8 mouse cellular contexts compared by ENCODE assay signal in genomic region chr6:52191860-52192550, GRCm38 (mm10). TPM values are rescaled to one million over a fixed set of nuclear protein-coding genes. Genes with fewer than 3 reads are reported as not detected.
DNase-seq lines count a peak whose midpoint lies in the region; ATAC-seq and TF ChIP-seq lines count a peak whose summit lies in the region.

No protein-coding gene starts in this region.

- H3K36me3 ChIP-seq in ES-E14 (ENCODE audit: control insufficient read depth, insufficient read depth, low read length, poor library complexity, severe bottlenecking), result no peaks in the 10 kb centered on the region
- H3K36me3 ChIP-seq in liver, embryonic 16.5 days (ENCODE audit: control insufficient read depth, insufficient read depth), result no peaks in the 10 kb centered on the region

- no peak overlapping the region for H3K27ac ChIP-seq in ES-E14 (ENCODE audit: insufficient read depth, low read depth, low read length, poor library complexity, severe bottlenecking)
- H3K27ac ChIP-seq in brown adipose tissue, adult 24 weeks (replicated peaks; ENCODE audit: low read depth, low read length), result peak overlapping the region; percentile 73
- H3K27ac ChIP-seq in liver, embryonic 16.5 days (ENCODE audit: low read length), result no peak overlapping the region

- in situ Hi-C loops in ES-E14 (cut with MboI; ENCODE audit: low sequenced_read_pairs in 2 of 2, unreplicated experiment in 2 of 2), result no loop called here

- DNase-seq in ES-E14 (ENCODE audit: low read depth, low spot score), result no peak
- peak; percentile 84 for DNase-seq in gastrocnemius, postnatal 25 days
- peak; percentile 93 for DNase-seq in neural tube, embryonic 10.5 days (ENCODE audit: extremely low spot score, low spot score)
- peak; percentile 89 for DNase-seq in testis, postnatal 14 days (ENCODE audit: low spot score)
- DNase-seq in frontal cortex, postnatal 14 days (ENCODE audit: low spot score in 2 of 2), result no peak

- H3K4me3 ChIP-seq in ES-E14 (ENCODE audit: insufficient read depth in 1 of 2, low read depth in 1 of 2, low read length in 2 of 2, poor library complexity in 1 of 2, severe bottlenecking in 1 of 2), result peak overlapping the region; percentile 67 to 74
- peak overlapping the region; percentile 98 for H3K4me3 ChIP-seq in brown adipose tissue, adult 24 weeks (ENCODE audit: insufficient read depth, low read depth, low read length)
- peak overlapping the region; percentile 59 for H3K4me3 ChIP-seq in liver, embryonic 16.5 days (ENCODE audit: low read depth, low read length)

- H3K27me3 ChIP-seq in liver, embryonic 16.5 days (ENCODE audit: control insufficient read depth, insufficient read depth, low read depth, low read length), result peaks cover 84% of the 10 kb centered on the region

- peak; percentile 92 for ATAC-seq in inflammation-experienced regulatory T-cells, adult 6 months
- peak; percentile 55 for ATAC-seq in liver, embryonic 16.5 days (ENCODE audit: low read depth)

- peaks cover 0 to 2% of the 10 kb centered on the region in 2 experiments; a peak in 1 of 4 replicates for H3K4me1 ChIP-seq in ES-E14 (ENCODE audit: control insufficient read depth in 2 of 2, insufficient read depth in 2 of 2, low read length in 2 of 2, poor library complexity in 1 of 2)
- H3K4me1 ChIP-seq in brown adipose tissue, adult 24 weeks (ENCODE audit: control insufficient read depth, insufficient read depth, insufficient read length, low read length), result peaks cover 15% of the 10 kb centered on the region
- peaks cover 5% of the 10 kb centered on the region for H3K4me1 ChIP-seq in liver, embryonic 16.5 days (ENCODE audit: control insufficient read depth, low read depth, low read length)

- no peaks in the 10 kb centered on the region for H3K9me3 ChIP-seq in ES-E14 (ENCODE audit: control insufficient read depth, insufficient read depth, low read depth, low read length)
- no peaks in the 10 kb centered on the region for H3K9me3 ChIP-seq in liver, embryonic 16.5 days (replicated peaks; ENCODE audit: control insufficient read depth, low read length)

- 2% methylated on average over 49 of the region's 55 CpGs for WGBS in liver, embryonic 16.5 days (ENCODE audit: insufficient replicate concordance)

- peak overlapping the region; percentile 67 for H3K9ac ChIP-seq in ES-E14 (ENCODE audit: insufficient read depth, low read depth, low read length, poor library complexity, severe bottlenecking)
- no peak overlapping the region for H3K9ac ChIP-seq in liver, embryonic 16.5 days (ENCODE audit: low read depth, low read length)

- peak overlapping the region; percentile 60 for H3K4me2 ChIP-seq in liver, embryonic 16.5 days (ENCODE audit: low read depth, low read length)

TF ChIP-seq in ES-E14, 5 proteins besides CTCF, POLR2A, EP300 and RAD21:
- TF ChIP-seq CHD2 (IDR thresholded peaks at IDR 0.05; ENCODE audit: low read depth, low read length) (no peak), MAFK (IDR thresholded peaks at IDR 0.05; ENCODE audit: insufficient read depth, low read depth, low read length) (no peak), ZNF384 (IDR thresholded peaks at IDR 0.05; ENCODE audit: low read depth, low read length) (no peak), ZC3H11A (IDR thresholded peaks at IDR 0.05; ENCODE audit: borderline replicate concordance, low read depth, low read length) (no peak), HCFC1 (IDR thresholded peaks at IDR 0.05; ENCODE audit: borderline replicate concordance, insufficient read depth, low read length) (no peak)

RNA-seq across cellular contexts. Expression of gene Hoxa4, which starts 0.5 kb away (rescaled TPM):
- total RNA-seq in ES-E14 (2012; rRNA removed), result 0.13 TPM in 1 of 2 replicates, not detected in the other
- 14.0 and 26.4 TPM in 2 replicates for polyA plus RNA-seq in brown adipose tissue, adult 24 weeks (2012; ENCODE audit: insufficient read depth, insufficient read length, missing spikeins)
- 1 to 10 TPM; 2.3 to 2.8 TPM for total RNA-seq in gastrocnemius, postnatal 25 days (2021)
- polyA plus RNA-seq in inflammation-experienced regulatory T-cells, adult 6 months (2017; shearing (Covaris generic)), result not detected
- polyA plus RNA-seq in liver, embryonic 16.5 days (2015; fragmentation: Nextera tagmentation; extraction: Ambion mirVana), result 0.07 and 0.13 TPM in 2 replicates

RNA-seq across cellular contexts. Expression of gene Hoxa5, which starts 12.4 kb away (rescaled TPM):
- total RNA-seq in ES-E14 (2012; rRNA removed), result 0.49 TPM in 1 of 2 replicates, not detected in the other
- polyA plus RNA-seq in brown adipose tissue, adult 24 weeks (2012; ENCODE audit: insufficient read depth, insufficient read length, missing spikeins), result 35.9 and 39.4 TPM in 2 replicates
- 1 to 10 TPM; 1.9 to 3.5 TPM for total RNA-seq in gastrocnemius, postnatal 25 days (2021)
- polyA plus RNA-seq in inflammation-experienced regulatory T-cells, adult 6 months (2017; shearing (Covaris generic)), result not detected
- 0.26 and 0.68 TPM in 2 replicates for polyA plus RNA-seq in liver, embryonic 16.5 days (2015; fragmentation: Nextera tagmentation; extraction: Ambion mirVana)

RNA-seq across cellular contexts. Expression of gene 5730596B20Rik, which starts 14.7 kb away (rescaled TPM):
- total RNA-seq in ES-E14 (2012; rRNA removed), result 0.18 TPM in 1 of 2 replicates, not detected in the other
- polyA plus RNA-seq in brown adipose tissue, adult 24 weeks (2012; ENCODE audit: insufficient read depth, insufficient read length, missing spikeins), result not detected in 2 replicates
- not detected for total RNA-seq in gastrocnemius, postnatal 25 days (2021)
- polyA plus RNA-seq in inflammation-experienced regulatory T-cells, adult 6 months (2017; shearing (Covaris generic)), result not detected
- 0.04 and 0.05 TPM in 2 replicates for polyA plus RNA-seq in liver, embryonic 16.5 days (2015; fragmentation: Nextera tagmentation; extraction: Ambion mirVana)

RNA-seq across cellular contexts. Expression of gene Hoxa6, which starts 16.5 kb away (rescaled TPM):
- total RNA-seq in ES-E14 (2012; rRNA removed), result not detected in 2 replicates
- polyA plus RNA-seq in brown adipose tissue, adult 24 weeks (2012; ENCODE audit: insufficient read depth, insufficient read length, missing spikeins), result not detected in 2 replicates
- 1 to 10 TPM; 1.8 to 2.8 TPM for total RNA-seq in gastrocnemius, postnatal 25 days (2021)
- not detected for polyA plus RNA-seq in inflammation-experienced regulatory T-cells, adult 6 months (2017; shearing (Covaris generic))
- polyA plus RNA-seq in liver, embryonic 16.5 days (2015; fragmentation: Nextera tagmentation; extraction: Ambion mirVana), result not detected in 2 replicates

RNA-seq across cellular contexts. Expression of gene Hoxa3, which starts 21.1 kb away (rescaled TPM):
- total RNA-seq in ES-E14 (2012; rRNA removed), result 0.27 TPM in 1 of 2 replicates, not detected in the other
- polyA plus RNA-seq in brown adipose tissue, adult 24 weeks (2012; ENCODE audit: insufficient read depth, insufficient read length, missing spikeins), result 4.7 and 5.4 TPM in 2 replicates
- total RNA-seq in gastrocnemius, postnatal 25 days (2021), result 1 to 10 TPM; 2.4 to 3.3 TPM
- not detected for polyA plus RNA-seq in inflammation-experienced regulatory T-cells, adult 6 months (2017; shearing (Covaris generic))
- 0.14 and 0.27 TPM in 2 replicates for polyA plus RNA-seq in liver, embryonic 16.5 days (2015; fragmentation: Nextera tagmentation; extraction: Ambion mirVana)

Comparison
In these comparisons a context has a peak if more than half of its experiments do, and no peak if none do; other contexts are left out.
1. DNase-seq: peak in gastrocnemius, postnatal 25 days (single experiment), neural tube, embryonic 10.5 days (single experiment) and testis, postnatal 14 days (single experiment); none in ES-E14 (single experiment) and frontal cortex, postnatal 14 days (0 of 2).
2. RNA of gene Hoxa4, which starts 0.5 kb away (polyA plus RNA-seq): 14.0 to 26.4 TPM in brown adipose tissue, adult 24 weeks; 0.07 to 0.13 TPM in liver, embryonic 16.5 days and not detected in inflammation-experienced regulatory T-cells, adult 6 months; every median in the first group is over 10 times any median in the second.
3. RNA of gene Hoxa5, which starts 12.4 kb away (polyA plus RNA-seq): 35.9 to 39.4 TPM in brown adipose tissue, adult 24 weeks; 0.26 to 0.68 TPM in liver, embryonic 16.5 days and not detected in inflammation-experienced regulatory T-cells, adult 6 months; every median in the first group is over 10 times any median in the second.
4. Peak in every context shown above with its lines, with median percentiles within 50 percentile points of each other: H3K4me3 ChIP-seq.